Mouse (Mus musculus) spleen, adult 2 months (tissue): ENCODE data around the gene Rai14.

Experiments
- CTCF ChIP-seq: fragments of 200-500 bp; IDR thresholded peaks from 2 replicates; pipeline ENCODE4 v1.5.1; 2011; ENCODE audit warnings: mild to moderate bottlenecking, inconsistent platforms; ENCODE audit not compliant: insufficient read depth, insufficient read length, insufficient replicate concordance; ENCODE audit errors: extremely low read depth
- POLR2A ChIP-seq: fragments of 200-500 bp; IDR thresholded peaks from 2 replicates; pipeline ENCODE4 v1.6.1; 2011; ENCODE audit warnings: low read depth, low read length, inconsistent platforms

DNA sequence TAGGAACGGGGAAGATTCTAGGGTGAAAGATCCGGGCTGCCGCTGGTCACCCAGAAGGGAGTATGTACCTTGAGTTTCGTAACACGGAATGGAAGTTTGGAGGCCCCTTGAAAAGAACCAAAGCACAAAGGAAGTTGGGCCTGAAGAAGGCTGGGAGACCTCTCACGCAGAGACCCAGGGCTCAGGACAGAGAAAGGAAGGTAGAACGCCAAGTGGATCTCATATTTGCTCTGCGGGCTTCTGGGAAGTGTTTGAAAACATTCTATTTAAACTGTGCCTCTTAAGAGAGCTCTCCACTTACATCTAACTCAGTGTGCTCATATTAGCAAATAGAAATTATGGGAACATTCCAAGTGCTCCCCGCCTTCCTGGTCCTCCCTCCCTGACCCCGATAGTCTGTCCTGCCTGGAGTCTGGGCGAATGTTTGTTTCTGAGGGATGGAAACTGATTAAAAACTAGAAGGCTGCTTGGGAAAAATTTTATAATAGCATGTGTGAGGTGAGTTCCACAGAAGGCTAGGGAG, 6.9 kb upstream of the Rai14 start:
- TF ChIP-seq CTCF (no peak), POLR2A (no peak)
